Comparison of ENCODE assay signal across 10 mouse cellular contexts in genomic region chr12:109948434-109948984, GRCm38 (mm10).
DNase-seq lines count a peak whose midpoint lies in the region; ATAC-seq lines count a peak whose summit lies in the region.
"Had no signal": no experiment of that assay in that cellular context is flagged by ENCODE, and none has a peak within 500 bp of the region (broad histone marks: within the 10 kb centered on the region; RNA-seq: fewer than 3 reads in every experiment).

No protein-coding gene starts in this region.

- no peak overlapping the region for H3K4me2 ChIP-seq in kidney, embryonic 16.5 days (replicated peaks; ENCODE audit: low read depth, low read length)
- no peak overlapping the region for H3K4me2 ChIP-seq in hindbrain, embryonic 14.5 days (replicated peaks)
- no peak overlapping the region for H3K4me2 ChIP-seq in midbrain, embryonic 15.5 days
- H3K4me2 ChIP-seq: liver, embryonic 12.5 days had no signal

- H3K9me3 ChIP-seq in kidney, embryonic 16.5 days (ENCODE audit: low read length): no peaks in the 10 kb centered on the region
- H3K9me3 ChIP-seq in embryonic facial prominence, embryonic 10.5 days: no peaks in the 10 kb centered on the region
- no peaks in the 10 kb centered on the region for H3K9me3 ChIP-seq in hindbrain, embryonic 14.5 days (ENCODE audit: control insufficient read depth, low read length)
- H3K9me3 ChIP-seq in midbrain, embryonic 15.5 days: no peaks in the 10 kb centered on the region
- H3K9me3 ChIP-seq: liver, embryonic 12.5 days had no signal

- no peak overlapping the region for H3K4me3 ChIP-seq in kidney, embryonic 16.5 days (ENCODE audit: low read length)
- H3K4me3 ChIP-seq in embryonic facial prominence, embryonic 10.5 days: no peak overlapping the region
- no peak overlapping the region for H3K4me3 ChIP-seq in hindbrain, embryonic 14.5 days (replicated peaks; ENCODE audit: low read length)
- no peak overlapping the region for H3K4me3 ChIP-seq in midbrain, embryonic 15.5 days
- H3K4me3 ChIP-seq: liver, embryonic 12.5 days had no signal

- no peaks in the 10 kb centered on the region; the same call in 1 of the 2 replicates for H3K4me1 ChIP-seq in kidney, embryonic 16.5 days (ENCODE audit: insufficient read depth, low read length)
- peaks cover 52% of the 10 kb centered on the region for H3K4me1 ChIP-seq in embryonic facial prominence, embryonic 10.5 days
- H3K4me1 ChIP-seq in hindbrain, embryonic 14.5 days (replicated peaks; ENCODE audit: control insufficient read depth, insufficient read depth, low read length): peaks cover 5% of the 10 kb centered on the region; the same call in 1 of the 2 replicates
- peaks cover 7% of the 10 kb centered on the region for H3K4me1 ChIP-seq in midbrain, embryonic 15.5 days

- no peaks in the 10 kb centered on the region for H3K36me3 ChIP-seq in kidney, embryonic 16.5 days (ENCODE audit: insufficient read depth, low read length)
- no peaks in the 10 kb centered on the region for H3K36me3 ChIP-seq in embryonic facial prominence, embryonic 10.5 days (replicated peaks)
- no peaks in the 10 kb centered on the region for H3K36me3 ChIP-seq in hindbrain, embryonic 14.5 days (replicated peaks; ENCODE audit: control insufficient read depth, insufficient read depth)
- H3K36me3 ChIP-seq in midbrain, embryonic 15.5 days (replicated peaks): no peaks in the 10 kb centered on the region
- H3K36me3 ChIP-seq: liver, embryonic 12.5 days had no signal

- 26% methylated on average over 16 of the region's 16 CpGs for WGBS in kidney, embryonic 16.5 days
- WGBS in embryonic facial prominence, embryonic 10.5 days: 14% methylated on average over 16 of the region's 16 CpGs
- 15% methylated on average over 16 of the region's 16 CpGs for WGBS in hindbrain, embryonic 14.5 days
- WGBS in midbrain, embryonic 15.5 days: 12% methylated on average over 16 of the region's 16 CpGs

- no peaks in the 10 kb centered on the region for H3K27me3 ChIP-seq in kidney, embryonic 16.5 days (ENCODE audit: insufficient read depth, low read length)
- H3K27me3 ChIP-seq in embryonic facial prominence, embryonic 10.5 days (replicated peaks; ENCODE audit: low read depth, poor library complexity, severe bottlenecking): peaks cover 24% of the 10 kb centered on the region
- no peaks in the 10 kb centered on the region for H3K27me3 ChIP-seq in hindbrain, embryonic 14.5 days (ENCODE audit: control insufficient read depth, insufficient read depth, low read length)
- H3K27me3 ChIP-seq in midbrain, embryonic 15.5 days (replicated peaks): no peaks in the 10 kb centered on the region
- H3K27me3 ChIP-seq: liver, embryonic 12.5 days had no signal

- H3K27ac ChIP-seq in kidney, embryonic 16.5 days (ENCODE audit: low read length): no peak overlapping the region
- peak overlapping the region; percentile 82 for H3K27ac ChIP-seq in embryonic facial prominence, embryonic 10.5 days (replicated peaks)
- H3K27ac ChIP-seq in hindbrain, embryonic 14.5 days: peak overlapping the region; percentile 21; the same call in 1 of the 2 replicates
- H3K27ac ChIP-seq in midbrain, embryonic 15.5 days: peak overlapping the region; percentile 56; the same call in 1 of the 2 replicates
- H3K27ac ChIP-seq: liver, embryonic 12.5 days had no signal

- peak; percentile 55; the same call in 1 of the 2 replicates for ATAC-seq in kidney, embryonic 16.5 days (ENCODE audit: low FRiP score, low TSS enrichment)
- ATAC-seq in hindbrain, embryonic 14.5 days (ENCODE audit: low FRiP score): peak; percentile 71; the same call in 1 of the 2 replicates
- peak; percentile 83 for ATAC-seq in midbrain, embryonic 15.5 days (replicated peaks)
- no peak for ATAC-seq in granulocyte monocyte progenitor cell, adult 5-6 weeks (replicated peaks; ENCODE audit: poor library complexity, severe bottlenecking)
- ATAC-seq: liver, embryonic 12.5 days had no signal

- no peak for DNase-seq in kidney, postnatal 10 days
- DNase-seq in embryonic facial prominence, embryonic 10.5 days (ENCODE audit: low spot score): peak; percentile 64
- no peak for DNase-seq in hindbrain, embryonic 14.5 days (ENCODE audit: low spot score)
- no peak for DNase-seq in thymus, adult 18-20 months
- DNase-seq in adrenal gland, adult 2 months: no peak
- DNase-seq: cerebellum, postnatal 25 days had no signal

- H3K9ac ChIP-seq in kidney, embryonic 16.5 days (replicated peaks; ENCODE audit: low read length): no peak overlapping the region
- no peak overlapping the region for H3K9ac ChIP-seq in hindbrain, embryonic 14.5 days
- no peak overlapping the region for H3K9ac ChIP-seq in midbrain, embryonic 15.5 days
- H3K9ac ChIP-seq: liver, embryonic 12.5 days had no signal
